Mouse (Mus musculus) splenic B cell, adult 2 months (primary cell): ENCODE measurements around the gene Rmdn2.

ENCODE experiments used
- DNase-seq: peaks from one replicate; pipeline ENCODE4 v3.0.0-alpha.2; 2011; ENCODE audit warnings: low read depth, low spot score
- H3K27me3 ChIP-seq: 2 replicates; pipeline ENCODE4 v1.6.1; 2012; ENCODE audit warnings: mild to moderate bottlenecking, low read length, moderate library complexity, mixed read lengths; ENCODE audit not compliant: control insufficient read depth, poor library complexity, insufficient read depth, severe bottlenecking
- H3K36me3 ChIP-seq: 2 replicates; pipeline ENCODE4 v1.6.1; 2012; ENCODE audit warnings: mild to moderate bottlenecking, low read length, moderate library complexity, mixed read lengths; ENCODE audit not compliant: control insufficient read depth, poor library complexity, insufficient read depth, severe bottlenecking

Gene Rmdn2

DNA sequence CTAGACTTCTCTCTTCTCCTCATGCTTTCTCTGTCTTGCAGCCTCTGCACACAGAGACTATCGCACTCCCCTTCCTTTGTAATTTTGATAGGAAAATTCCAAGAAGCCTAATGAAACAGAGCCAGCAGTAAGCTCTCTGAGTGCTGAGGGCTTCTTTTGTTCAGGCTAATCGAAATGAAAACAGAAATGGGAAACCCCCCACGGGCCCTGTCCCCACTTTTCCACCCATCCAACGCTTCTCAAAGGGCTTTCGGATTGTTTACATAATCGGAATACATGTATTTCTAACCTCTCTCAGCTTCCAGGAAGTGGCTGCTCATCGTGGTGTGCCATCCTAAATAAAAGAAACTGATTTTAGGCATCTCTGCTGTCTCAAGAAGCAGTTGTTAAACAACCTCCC is 96.5 kb downstream of the Rmdn2 start:
- Histone ChIP-seq H3K27me3 (no peaks in the 10 kb centered on the region), H3K36me3 (no peaks in the 10 kb centered on the region)
- no peak for DNase-seq

DNA sequence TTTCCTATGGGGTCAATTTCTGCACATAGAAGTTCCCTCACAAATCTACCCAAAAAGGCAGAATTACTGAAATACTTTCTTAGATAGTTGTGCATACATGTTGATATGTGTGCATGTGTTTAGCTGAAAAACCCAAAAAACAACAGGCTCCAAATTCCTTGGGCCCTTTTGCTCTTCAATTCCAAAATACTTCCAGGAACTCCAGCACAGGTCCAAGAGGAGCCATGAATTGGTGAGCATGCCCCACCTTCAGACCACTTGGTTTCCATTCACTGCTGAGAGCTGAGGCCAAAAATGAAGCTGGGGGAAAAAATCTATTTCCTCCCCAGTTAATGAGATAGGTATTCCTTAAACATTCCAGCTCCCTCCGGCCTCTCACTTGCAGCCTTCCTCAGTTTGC is 98.1 kb downstream of the Rmdn2 start:
- DNase-seq, result no peak
- no peaks in the 10 kb centered on the region for H3K27me3 ChIP-seq
- no peaks in the 10 kb centered on the region for H3K36me3 ChIP-seq

GRCm38 (mm10) chr17:79710246-79710842 is 98.7 kb downstream of the Rmdn2 start:
- Histone ChIP-seq H3K27me3 (no peaks in the 10 kb centered on the region; the same call in 1 of the 2 replicates), H3K36me3 (no peaks in the 10 kb centered on the region)
- DNase-seq, result no peak

DNA sequence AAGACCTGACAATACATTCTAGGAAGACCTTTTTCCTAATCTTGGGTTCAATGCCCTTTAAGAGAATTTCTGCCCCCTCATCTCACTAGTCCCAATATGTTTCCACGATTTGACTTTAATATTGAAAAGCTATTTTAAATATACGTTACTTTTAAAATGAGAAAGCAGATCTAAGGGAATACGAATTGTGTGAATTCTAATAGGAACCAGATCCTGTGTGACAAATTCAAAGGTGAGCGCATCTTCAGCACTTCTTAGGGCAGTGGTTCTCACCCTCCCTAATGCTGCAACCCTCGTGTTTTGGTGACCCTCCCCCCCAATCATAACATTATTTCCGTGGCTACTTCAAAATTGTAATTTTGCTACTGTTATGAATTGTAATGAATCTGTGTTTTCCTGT is 100.3 kb downstream of the Rmdn2 start:
- Histone ChIP-seq H3K27me3 (no peaks in the 10 kb centered on the region; the same call in 1 of the 2 replicates), H3K36me3 (no peaks in the 10 kb centered on the region)
- no peak for DNase-seq

GRCm38 (mm10) chr17:79712536-79712935 is 100.9 kb downstream of the Rmdn2 start:
- H3K27me3 ChIP-seq, result no peaks in the 10 kb centered on the region; the same call in 1 of the 2 replicates
- no peaks in the 10 kb centered on the region for H3K36me3 ChIP-seq
- DNase-seq, result no peak

DNA sequence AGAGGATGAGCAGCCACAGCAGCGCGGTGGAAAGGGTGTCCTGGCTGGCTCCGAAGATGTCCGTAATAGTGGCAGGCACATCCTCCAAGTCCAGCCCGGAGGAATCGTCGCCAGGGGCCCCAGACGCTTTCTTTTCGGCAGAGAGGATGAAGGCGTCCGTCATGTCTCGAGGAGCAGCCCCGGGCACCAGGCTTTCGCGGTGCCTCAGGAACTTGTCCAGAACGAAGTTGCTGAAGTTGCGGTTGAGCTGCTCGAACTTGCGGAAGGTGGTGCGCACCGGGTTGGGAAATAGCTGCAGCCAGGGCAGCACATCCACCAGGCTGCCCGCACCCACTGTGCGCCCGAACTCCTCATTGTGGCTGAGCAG is 101.6 kb downstream of the Rmdn2 start:
- Histone ChIP-seq H3K27me3 (no peaks in the 10 kb centered on the region; the same call in 1 of the 2 replicates), H3K36me3 (no peaks in the 10 kb centered on the region)
- no peak for DNase-seq

DNA sequence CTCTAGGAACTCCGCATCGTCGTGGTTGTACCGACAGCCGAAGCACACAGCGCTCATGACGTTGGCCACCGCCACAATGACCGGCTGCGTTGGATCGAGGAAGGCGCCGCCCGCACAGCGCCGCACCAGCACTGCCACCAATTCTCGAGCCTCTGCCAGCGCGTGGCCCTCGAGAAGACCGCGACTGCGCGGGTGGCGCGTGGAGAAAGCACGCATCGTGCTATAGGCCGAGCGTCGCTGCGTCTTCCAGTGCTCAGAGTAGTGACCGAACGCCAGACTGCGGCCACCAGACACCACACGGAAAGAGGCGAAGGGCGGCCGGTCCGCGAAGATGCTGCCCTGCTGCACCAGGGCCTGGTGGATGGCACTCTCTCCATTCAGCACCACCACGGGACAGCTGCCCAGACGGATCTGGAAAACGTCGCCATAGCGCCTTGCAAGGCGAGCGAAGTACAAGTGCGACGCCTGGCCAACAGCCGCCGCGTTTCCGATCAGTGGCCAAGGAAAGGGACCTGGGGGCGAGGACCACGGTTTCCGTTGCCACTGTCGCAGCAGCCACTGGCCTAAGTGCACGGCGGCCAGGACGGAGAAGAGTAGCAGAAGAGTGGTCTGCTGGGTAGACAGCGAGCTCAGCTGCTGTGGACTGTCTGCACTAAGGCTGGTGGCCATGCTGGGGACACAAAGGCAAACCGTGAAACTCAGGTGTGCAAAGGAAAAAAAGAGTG is 102.1 kb downstream of the Rmdn2 start:
- H3K36me3 ChIP-seq, result no peaks in the 10 kb centered on the region
- peak; percentile 1 for DNase-seq
- H3K27me3 ChIP-seq, result no peaks in the 10 kb centered on the region; the same call in 1 of the 2 replicates

DNA sequence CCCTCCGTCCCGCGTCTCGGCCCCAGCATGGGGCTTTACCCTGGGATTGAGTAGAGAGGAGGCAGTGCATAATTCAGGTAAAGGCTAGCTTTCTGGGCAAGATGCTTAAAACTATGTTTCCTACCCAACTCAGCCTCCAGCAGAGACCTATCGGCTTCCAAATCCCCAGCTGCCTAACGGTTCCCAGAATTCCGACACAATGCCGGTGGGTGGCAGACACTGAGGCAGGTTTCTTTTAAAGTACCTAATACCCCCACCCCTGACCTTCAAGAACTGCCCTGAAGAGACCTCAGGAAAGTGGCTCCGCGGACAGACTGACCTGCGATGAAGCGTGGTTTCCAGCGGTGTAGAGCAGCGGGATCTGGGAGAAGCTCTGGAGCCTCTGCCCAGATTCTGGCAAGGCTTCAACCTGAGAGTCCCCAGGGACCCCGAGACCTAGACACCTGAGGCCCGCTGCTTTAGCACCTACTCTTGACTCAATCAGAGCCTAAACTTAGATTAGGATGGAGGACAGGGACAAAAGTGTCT is 102.8 kb downstream of the Rmdn2 start:
- DNase-seq, result no peak
- Histone ChIP-seq H3K36me3 (no peaks in the 10 kb centered on the region), H3K27me3 (no peaks in the 10 kb centered on the region; the same call in 1 of the 2 replicates)

- Histone ChIP-seq H3K36me3 (no peaks in the 10 kb centered on the region), H3K27me3 (no peaks in the 10 kb centered on the region; the same call in 1 of the 2 replicates)
- DNase-seq, result no peak
These were observed 103.4 kb downstream of the Rmdn2 start, which contains the start of gene Cyp1b1 for GRCm38 (mm10) chr17:79714931-79715637. Cyp1b1 (minus strand) TSS chr17:79715061.

DNA sequence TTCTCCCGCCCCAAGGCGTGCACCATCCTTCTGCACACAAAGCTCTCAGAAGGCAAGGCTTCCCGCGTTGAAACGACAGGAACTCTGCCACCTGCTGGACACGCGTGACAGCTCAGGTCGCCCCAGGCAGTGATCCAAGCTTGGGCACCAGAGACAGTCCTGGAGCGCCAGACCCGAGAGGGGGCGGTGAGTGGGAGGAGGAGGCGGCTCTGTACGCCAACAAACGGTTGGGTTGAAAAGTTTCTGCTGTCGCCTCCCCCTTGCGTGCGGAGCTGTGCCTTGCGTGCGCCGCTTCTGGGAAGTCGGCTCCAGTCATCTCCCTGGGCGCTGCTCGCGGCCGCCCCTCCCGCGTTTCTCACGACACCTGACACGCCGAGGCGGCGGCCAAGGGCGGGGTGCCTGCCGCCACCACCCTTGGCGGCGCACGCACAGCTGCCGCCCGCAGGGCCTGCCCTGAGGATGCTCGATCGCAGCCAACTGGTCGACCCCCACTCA is 104.0 kb downstream of the Rmdn2 start:
- Histone ChIP-seq H3K36me3 (no peaks in the 10 kb centered on the region), H3K27me3 (no peaks in the 10 kb centered on the region; the same call in 1 of the 2 replicates)
- DNase-seq, result peak; percentile 68

GRCm38 (mm10) chr17:79720681-79721080 is 109.0 kb downstream of the Rmdn2 start:
- no peak for DNase-seq
- no peaks in the 10 kb centered on the region for H3K36me3 ChIP-seq
- no peaks in the 10 kb centered on the region for H3K27me3 ChIP-seq

GRCm38 (mm10) chr17:79726613-79727012 is 115.0 kb downstream of the Rmdn2 start:
- H3K27me3 ChIP-seq, result no peaks in the 10 kb centered on the region
- DNase-seq, result no peak
- H3K36me3 ChIP-seq, result no peaks in the 10 kb centered on the region

DNA sequence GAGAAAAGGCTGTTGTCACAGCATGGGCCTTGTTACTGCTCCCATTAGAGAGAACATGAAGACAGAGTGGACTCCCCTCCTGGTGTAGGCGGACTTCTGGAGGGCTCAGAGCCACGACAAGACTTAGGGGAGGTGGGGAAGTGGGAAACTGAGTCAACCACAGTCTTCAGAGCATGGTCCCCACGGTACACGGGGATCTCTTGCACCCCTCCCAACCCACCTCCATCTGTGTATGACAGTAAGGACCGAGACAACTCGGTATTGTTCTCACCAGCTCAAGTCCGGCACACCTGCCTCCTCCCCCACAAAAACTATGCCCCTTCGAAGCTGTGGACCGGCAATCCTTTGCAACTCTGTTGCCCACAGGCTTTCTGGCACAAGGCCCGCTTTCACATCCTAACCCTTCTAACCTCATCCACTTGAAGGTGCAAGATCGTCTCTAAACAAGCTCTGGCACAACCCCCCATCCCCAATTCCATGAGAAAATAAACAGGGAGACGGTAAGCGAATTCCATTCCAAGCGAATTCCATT is 116.5 kb downstream of the Rmdn2 start:
- Histone ChIP-seq H3K27me3 (no peaks in the 10 kb centered on the region), H3K36me3 (no peaks in the 10 kb centered on the region)
- DNase-seq, result no peak

GRCm38 (mm10) chr17:79728585-79729503 is 117.2 kb downstream of the Rmdn2 start:
- no peaks in the 10 kb centered on the region for H3K27me3 ChIP-seq
- DNase-seq, result no peak
- no peaks in the 10 kb centered on the region for H3K36me3 ChIP-seq
